7 mouse cellular contexts compared by ENCODE assay signal in the genomic region with DNA sequence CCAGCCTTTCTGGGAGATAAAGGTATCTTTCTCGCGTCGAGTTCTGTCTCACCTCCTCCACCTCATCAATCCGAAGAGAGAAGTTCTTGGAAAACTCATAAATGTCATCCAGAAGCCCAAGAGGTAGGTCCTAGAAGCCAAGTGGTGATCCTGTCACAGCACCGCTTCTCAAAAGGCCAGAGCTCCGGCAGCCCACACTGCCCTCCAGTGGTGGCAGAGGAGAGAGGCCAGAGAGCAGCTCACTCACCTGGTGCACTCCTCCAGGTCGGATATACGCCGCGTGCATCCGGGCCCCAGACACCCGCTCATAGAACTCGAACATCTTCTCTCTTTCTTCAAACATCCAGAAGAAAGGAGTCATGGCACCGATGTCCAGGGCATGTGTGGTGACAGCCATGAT. TPM values are rescaled to one million over a fixed set of nuclear protein-coding genes. Genes with fewer than 3 reads are reported as not detected.
DNase-seq lines count a peak whose midpoint lies in the region; ATAC-seq and TF ChIP-seq lines count a peak whose summit lies in the region.

No protein-coding gene starts in this region.

- H3K4me1 ChIP-seq in ES-E14 (ENCODE audit: control insufficient read depth in 2 of 2, insufficient read depth in 2 of 2, low read length in 2 of 2, poor library complexity in 1 of 2) = peaks cover 2 to 8% of the 10 kb centered on the region in 2 experiments; a peak in 2 of 4 replicates
- H3K4me1 ChIP-seq in bone marrow, adult 2 months (ENCODE audit: control insufficient read depth, insufficient read depth, low read length) = peaks cover 2% of the 10 kb centered on the region; the same call in 1 of the 2 replicates

- peak; percentile 92 for TF ChIP-seq CTCF in bone marrow, adult 2 months (IDR thresholded peaks at IDR 0.05; ENCODE audit: control insufficient read depth, insufficient read depth, low read length)

- 64% methylated on average over 14 of the region's 14 CpGs for WGBS in bone marrow, adult 2 months

- H3K36me3 ChIP-seq in ES-E14 (ENCODE audit: control insufficient read depth, insufficient read depth, low read length, poor library complexity, severe bottlenecking) = peaks cover 41% of the 10 kb centered on the region

- in situ Hi-C loops in ES-E14 (cut with MboI; ENCODE audit: low sequenced_read_pairs in 2 of 2, unreplicated experiment in 2 of 2) = loop anchor here in 1 of 2 experiments (25.0 kb wide), 1 partner anchor 351 kb away; a partner anchor contains a TSS

- no peak for TF ChIP-seq POLR2A in bone marrow, adult 2 months (IDR thresholded peaks at IDR 0.05; ENCODE audit: borderline replicate concordance, control insufficient read depth, low read depth, low read length)

- no peaks in the 10 kb centered on the region for H3K9me3 ChIP-seq in ES-E14 (ENCODE audit: control insufficient read depth, insufficient read depth, low read depth, low read length)

- no peak overlapping the region for H3K27ac ChIP-seq in ES-E14 (ENCODE audit: insufficient read depth, low read depth, low read length, poor library complexity, severe bottlenecking)
- no peak overlapping the region for H3K27ac ChIP-seq in bone marrow, adult 2 months (ENCODE audit: control insufficient read depth, insufficient read depth, low read depth, low read length, poor library complexity)

- DNase-seq in left cerebral cortex, adult 18-20 months (ENCODE audit: low spot score in 2 of 2) = peak; percentile 53 to 55
- DNase-seq in left cerebral cortex, adult 8-10 months (ENCODE audit: low spot score in 2 of 2) = no peak
- DNase-seq in ES-E14 (ENCODE audit: low read depth, low spot score) = peak; percentile 79
- DNase-seq in lung, adult 18-20 months = peak; percentile 68 to 73
- DNase-seq in spleen, adult 12 weeks (ENCODE audit: low spot score) = peak; percentile 34

- H3K9ac ChIP-seq in ES-E14 (ENCODE audit: insufficient read depth, low read depth, low read length, poor library complexity, severe bottlenecking) = peak overlapping the region; percentile 56; the same call in 1 of the 2 replicates

- no peak overlapping the region for H3K4me3 ChIP-seq in ES-E14 (ENCODE audit: insufficient read depth in 1 of 2, low read depth in 1 of 2, low read length in 2 of 2, poor library complexity in 1 of 2, severe bottlenecking in 1 of 2)
- no peak overlapping the region for H3K4me3 ChIP-seq in bone marrow, adult 2 months (replicated peaks; ENCODE audit: control insufficient read depth, low read depth, low read length)

- peak; percentile 58 to 74; a peak in 3 of 4 replicates for ATAC-seq in hematopoietic stem cell, adult 5-6 weeks (replicated peaks in 1 of 2; ENCODE audit: insufficient read depth in 1 of 2, low FRiP score in 2 of 2, low TSS enrichment in 1 of 2, low read depth in 1 of 2, poor library complexity in 2 of 2, severe bottlenecking in 2 of 2)

TF ChIP-seq in ES-E14, 5 proteins besides CTCF, POLR2A, EP300 and RAD21:
- no peak for TF ChIP-seq ZNF384 (IDR thresholded peaks at IDR 0.05; ENCODE audit: low read depth, low read length)
- TF ChIP-seq CHD2 (IDR thresholded peaks at IDR 0.05; ENCODE audit: low read depth, low read length) = no peak
- TF ChIP-seq HCFC1 (IDR thresholded peaks at IDR 0.05; ENCODE audit: borderline replicate concordance, insufficient read depth, low read length) = no peak
- peak; percentile 73; the same call in 1 of the 2 replicates for TF ChIP-seq ZC3H11A (IDR thresholded peaks at IDR 0.05; ENCODE audit: borderline replicate concordance, low read depth, low read length)
- no peak for TF ChIP-seq MAFK (IDR thresholded peaks at IDR 0.05; ENCODE audit: insufficient read depth, low read depth, low read length)

RNA-seq across cellular contexts. Expression of a gene that starts 4.3 kb away (rescaled TPM):
- 10 to 100 TPM; 13.7 to 14.7 TPM for total RNA-seq in left cerebral cortex, adult 18-20 months (2021)
- 10 to 100 TPM in 3 of 4 experiments, 1 to 10 TPM in 1; 9.1 to 63.9 (median 28.2) TPM for total RNA-seq in left cerebral cortex, adult 8-10 months (2022)
- total RNA-seq in ES-E14 (2012; rRNA removed) = 0.62 and 0.63 TPM in 2 replicates
- 102 and 317 TPM in 2 replicates for polyA plus RNA-seq in bone marrow, adult 2 months (2011; ENCODE audit: insufficient read depth, insufficient read length, low replicate concordance, missing spikeins)
- total RNA-seq in hematopoietic stem cell, adult 5-6 weeks (2017) = 44.5 and 76.7 TPM in 2 replicates

RNA-seq across cellular contexts. Expression of a gene that starts 11.8 kb away (rescaled TPM):
- 1 to 10 TPM; 5.9 to 8.9 TPM for total RNA-seq in left cerebral cortex, adult 18-20 months (2021)
- total RNA-seq in left cerebral cortex, adult 8-10 months (2022) = 10 to 100 TPM; 13.0 to 14.1 (median 13.3) TPM
- 3.9 and 4.5 TPM in 2 replicates for total RNA-seq in ES-E14 (2012; rRNA removed)
- polyA plus RNA-seq in bone marrow, adult 2 months (2011; ENCODE audit: insufficient read depth, insufficient read length, low replicate concordance, missing spikeins) = 0.25 TPM in 1 of 2 replicates, not detected in the other
- total RNA-seq in hematopoietic stem cell, adult 5-6 weeks (2017) = 0.25 TPM in 1 of 2 replicates, not detected in the other

RNA-seq across cellular contexts. Expression of a gene that starts 12.7 kb away (rescaled TPM):
- total RNA-seq in left cerebral cortex, adult 18-20 months (2021) = 100 to 1,000 TPM; 280 to 286 TPM
- total RNA-seq in left cerebral cortex, adult 8-10 months (2022) = 100 to 1,000 TPM; 285 to 306 (median 298) TPM
- total RNA-seq in ES-E14 (2012; rRNA removed) = 175 and 229 TPM in 2 replicates
- polyA plus RNA-seq in bone marrow, adult 2 months (2011; ENCODE audit: insufficient read depth, insufficient read length, low replicate concordance, missing spikeins) = 109 and 134 TPM in 2 replicates
- total RNA-seq in hematopoietic stem cell, adult 5-6 weeks (2017) = 260 and 369 TPM in 2 replicates

RNA-seq across cellular contexts. Expression of a gene that starts 13.6 kb away (rescaled TPM):
- 1 to 10 TPM; 1.8 to 3.1 TPM for total RNA-seq in left cerebral cortex, adult 18-20 months (2021)
- 1 to 10 TPM; 1.7 to 2.8 (median 2.6) TPM for total RNA-seq in left cerebral cortex, adult 8-10 months (2022)
- 0.98 and 2.0 TPM in 2 replicates for total RNA-seq in ES-E14 (2012; rRNA removed)
- polyA plus RNA-seq in bone marrow, adult 2 months (2011; ENCODE audit: insufficient read depth, insufficient read length, low replicate concordance, missing spikeins) = 66.3 and 203 TPM in 2 replicates
- not detected in 2 replicates for total RNA-seq in hematopoietic stem cell, adult 5-6 weeks (2017)

RNA-seq across cellular contexts. Expression of a gene that starts 16.1 kb away (rescaled TPM):
- total RNA-seq in left cerebral cortex, adult 18-20 months (2021) = 10 to 100 TPM; 84.2 to 90.5 TPM
- total RNA-seq in left cerebral cortex, adult 8-10 months (2022) = 10 to 100 TPM; 70.2 to 87.9 (median 76.7) TPM
- total RNA-seq in ES-E14 (2012; rRNA removed) = 22.0 and 27.5 TPM in 2 replicates
- polyA plus RNA-seq in bone marrow, adult 2 months (2011; ENCODE audit: insufficient read depth, insufficient read length, low replicate concordance, missing spikeins) = 10.8 and 20.1 TPM in 2 replicates
- 17.5 and 25.0 TPM in 2 replicates for total RNA-seq in hematopoietic stem cell, adult 5-6 weeks (2017)

Comparison
In these comparisons a context has a peak if more than half of its experiments do, and no peak if none do; other contexts are left out.
1. DNase-seq: peak in left cerebral cortex, adult 18-20 months (2 of 2), ES-E14 (single experiment), lung, adult 18-20 months (2 of 2) and spleen, adult 12 weeks (single experiment); none in left cerebral cortex, adult 8-10 months (0 of 2).